Mouse (Mus musculus): Measurements from ENCODE around the gene Hist1h2bf.
"Not testable (repeated sequence)": the region's sequence is repeated elsewhere in the genome, so short reads cannot be mapped to it uniquely, and the experiment has no call there.

The Hist1h2bf gene

GRCm38 (mm10) chr13:23571022-23571503 is 2.9 kb downstream of the Hist1h2bf start, which contains the start of the genes Hist1h2ae and Hist1h2bg:
TSS of gene Hist1h2ae (minus strand) at chr13:23571220.
TSS of gene Hist1h2bg (plus strand) at chr13:23571396.
- DNase-seq: peak; percentile 64

- DNase-seq: not testable (repeated sequence)
Observed at GRCm38 (mm10) chr13:23570261-23571021, 3.6 kb downstream of the Hist1h2bf start.

- no peak for DNase-seq
Observed at GRCm38 (mm10) chr13:23564482-23564881, 9.5 kb downstream of the Hist1h2bf start.

- DNase-seq: no peak
Observed at GRCm38 (mm10) chr13:23562699-23563462, 11.1 kb downstream of the Hist1h2bf start.

GRCm38 (mm10) chr13:23561883-23562659 is 11.9 kb downstream of the Hist1h2bf start, which contains the start of gene Hist1h3e:
TSS of gene Hist1h3e (minus strand) at chr13:23562369.
- DNase-seq: peak; percentile 84 to 86

GRCm38 (mm10) chr13:23561531-23561882 is 12.5 kb downstream of the Hist1h2bf start:
- DNase-seq: not testable (repeated sequence)

- not testable (repeated sequence) for DNase-seq
Observed at GRCm38 (mm10) chr13:23560699-23561098, 13.3 kb downstream of the Hist1h2bf start.

- DNase-seq: no peak
Observed at GRCm38 (mm10) chr13:23556906-23557305, 17.1 kb downstream of the Hist1h2bf start.

GRCm38 (mm10) chr13:23555839-23556416 is 18.1 kb downstream of the Hist1h2bf start:
- DNase-seq: no peak

GRCm38 (mm10) chr13:23554925-23555838 is 18.8 kb downstream of the Hist1h2bf start:
- peak; percentile 66 to 69 for DNase-seq

GRCm38 (mm10) chr13:23554393-23554792 is 19.6 kb downstream of the Hist1h2bf start:
- DNase-seq: no peak

GRCm38 (mm10) chr13:23552962-23553361 is 21.0 kb downstream of the Hist1h2bf start, which contains the start of gene Hist1h1d:
TSS of gene Hist1h1d (plus strand) at chr13:23553262.
- no peak for DNase-seq

GRCm38 (mm10) chr13:23551931-23552914 is 21.8 kb downstream of the Hist1h2bf start:
- DNase-seq: no peak

GRCm38 (mm10) chr13:23551146-23551834 is 22.7 kb downstream of the Hist1h2bf start, which contains the start of gene Hist1h4f:
TSS of gene Hist1h4f (minus strand) at chr13:23551648.
- DNase-seq: peak; percentile 60 to 65

- DNase-seq: no peak
Observed at GRCm38 (mm10) chr13:23550761-23551145, 23.2 kb downstream of the Hist1h2bf start.

GRCm38 (mm10) chr13:23546694-23547093 is 27.3 kb downstream of the Hist1h2bf start:
- no peak for DNase-seq

- not testable (repeated sequence) for DNase-seq
Observed at GRCm38 (mm10) chr13:23544787-23545120, 29.2 kb downstream of the Hist1h2bf start.

GRCm38 (mm10) chr13:23543965-23544786 is 29.8 kb downstream of the Hist1h2bf start, which contains the start of gene Hist1h3f:
TSS of gene Hist1h3f (plus strand) at chr13:23544052.
- peak; percentile 52 to 66 for DNase-seq
